Mouse (Mus musculus) lung, adult 2 months (tissue): ENCODE data around the gene Yrdc. TPM values are rescaled to one million over a fixed set of nuclear protein-coding genes. Genes with fewer than 3 reads are reported as not detected.

Experiments used
- DNase-seq: peaks from one replicate; pipeline ENCODE4 v3.0.0; 2022
- H3K4me1 ChIP-seq: fragments of 200-500 bp; 2 replicates; pipeline ENCODE4 v1.6.1; 2011; ENCODE audit warnings: low read length; ENCODE audit not compliant: control insufficient read depth, insufficient read depth
- H3K4me3 ChIP-seq: fragments of 200-500 bp; replicated peaks from 2 replicates; pipeline ENCODE3; 2011; ENCODE audit warnings: low read depth, mild to moderate bottlenecking, control low read depth, low read length; ENCODE audit errors: extremely low read depth
- CTCF ChIP-seq: fragments of 200-500 bp; IDR thresholded peaks from 2 replicates; pipeline ENCODE4 v1.5.1; 2011; ENCODE audit warnings: mild to moderate bottlenecking, low read length, control low read depth; ENCODE audit not compliant: insufficient read depth
- POLR2A ChIP-seq: fragments of 200-500 bp; IDR thresholded peaks from 2 replicates; pipeline ENCODE4 v1.6.1; 2011; ENCODE audit warnings: low read depth, mild to moderate bottlenecking, control low read depth, low read length, borderline replicate concordance; ENCODE audit errors: extremely low read depth
- WGBS: fragments of 180-500 bp; shearing (Covaris S2); methylation state at CpG from one replicate; pipeline ENCODE4 v1.1.7; 2018; 5-methylcytosine and 5-hydroxymethylcytosine counted together
- polyA plus RNA-seq: library from polyadenylated mRNA; depleted of rRNA; stranded (reverse); fragments of >200 nt; gene quantifications from 2 replicates; pipeline ENCODE4 v1.2.3, GENCODE M21; 2012

Gene Yrdc
- polyA plus RNA-seq, 1 experiment = 38.0 TPM

DNA sequence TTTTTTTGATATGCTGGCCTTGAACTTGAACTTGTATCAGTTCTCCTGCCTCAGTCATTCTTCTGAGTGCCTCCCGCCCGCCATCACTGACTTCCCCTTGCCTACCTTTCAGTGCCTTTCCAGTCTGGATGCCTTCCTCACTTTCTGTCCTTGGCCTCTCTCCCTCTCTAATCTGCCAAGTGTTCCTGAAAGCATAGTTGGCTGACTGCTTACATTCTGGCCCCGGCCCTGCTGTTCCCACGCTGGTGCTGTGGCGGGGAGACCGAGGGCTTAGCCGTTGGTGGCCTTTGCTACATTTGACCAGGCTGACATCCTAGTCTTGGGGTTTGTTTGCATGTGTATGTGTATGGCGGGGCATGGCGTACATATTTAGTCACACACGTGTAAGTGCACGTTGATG, 34.6 kb upstream of the Yrdc start:
- Histone ChIP-seq H3K4me3 (no peak overlapping the region), H3K4me1 (no peaks in the 10 kb centered on the region)
- DNase-seq = no peak
- no peak for TF ChIP-seq POLR2A
- no peak for TF ChIP-seq CTCF
- 81% methylated on average over 11 of the region's 11 CpGs for WGBS

DNA sequence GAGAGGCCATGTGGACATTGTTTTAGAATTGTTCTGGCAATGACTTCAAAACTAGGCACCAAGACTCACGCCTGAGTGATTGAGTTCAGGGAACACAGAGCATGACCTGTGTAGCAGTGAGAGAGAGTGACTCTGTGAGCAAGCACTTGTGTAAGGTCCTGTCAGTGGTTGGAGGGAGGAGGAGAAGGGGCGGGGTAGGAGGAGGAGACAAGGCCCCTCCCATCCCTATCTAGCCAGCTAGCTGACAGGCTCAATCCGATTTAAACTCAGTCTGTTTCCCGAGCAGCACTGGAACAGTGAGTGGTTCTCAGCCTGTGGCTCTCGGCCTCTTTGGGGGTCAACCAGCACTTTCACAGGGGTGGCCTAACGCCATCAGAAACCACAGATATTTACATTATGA, 32.7 kb upstream of the Yrdc start:
- peak; percentile 28 for DNase-seq
- WGBS = 28% methylated on average over 6 of the region's 6 CpGs

DNA sequence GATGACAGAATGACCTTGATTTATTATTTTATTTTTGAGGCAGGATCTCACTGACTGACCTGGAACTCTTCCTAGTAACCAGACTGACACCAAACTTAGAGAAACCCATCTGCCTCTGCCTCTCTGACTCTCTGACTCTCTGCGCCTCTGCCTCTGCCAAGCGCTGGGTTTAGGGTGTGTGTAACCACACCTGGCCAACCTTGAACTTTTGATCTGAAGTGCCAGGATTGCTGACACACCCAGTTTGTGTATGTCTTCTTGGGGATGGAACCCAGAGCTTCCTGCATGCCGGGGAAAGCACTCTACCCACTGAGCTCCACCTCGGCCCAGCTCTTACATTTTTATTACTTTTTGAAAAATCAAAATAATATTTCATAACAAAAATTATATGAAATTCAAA, 31.6 kb upstream of the Yrdc start:
- WGBS = 86% methylated on average over 4 of the region's 4 CpGs
- TF ChIP-seq POLR2A (no peak), CTCF (no peak)
- Histone ChIP-seq H3K4me3 (no peak overlapping the region), H3K4me1 (no peaks in the 10 kb centered on the region)
- no peak for DNase-seq

More for the DNA sequence above, 32.7 kb upstream of the Yrdc start:
- TF ChIP-seq POLR2A (no peak), CTCF (no peak)
- Histone ChIP-seq H3K4me3 (no peak overlapping the region), H3K4me1 (no peaks in the 10 kb centered on the region)

- Histone ChIP-seq H3K4me1 (no peaks in the 10 kb centered on the region), H3K4me3 (no peak overlapping the region)
- TF ChIP-seq CTCF = no peak
- no peak for TF ChIP-seq POLR2A
- 91% methylated on average over 6 of the region's 6 CpGs for WGBS
- DNase-seq = no peak
These were observed 25.5 kb upstream of the Yrdc start for GRCm38 (mm10) chr4:124824967-124825366.

GRCm38 (mm10) chr4:124825371-124825965, 25.0 kb upstream of the Yrdc start:
- 96% methylated on average over 21 of the region's 21 CpGs for WGBS

DNA sequence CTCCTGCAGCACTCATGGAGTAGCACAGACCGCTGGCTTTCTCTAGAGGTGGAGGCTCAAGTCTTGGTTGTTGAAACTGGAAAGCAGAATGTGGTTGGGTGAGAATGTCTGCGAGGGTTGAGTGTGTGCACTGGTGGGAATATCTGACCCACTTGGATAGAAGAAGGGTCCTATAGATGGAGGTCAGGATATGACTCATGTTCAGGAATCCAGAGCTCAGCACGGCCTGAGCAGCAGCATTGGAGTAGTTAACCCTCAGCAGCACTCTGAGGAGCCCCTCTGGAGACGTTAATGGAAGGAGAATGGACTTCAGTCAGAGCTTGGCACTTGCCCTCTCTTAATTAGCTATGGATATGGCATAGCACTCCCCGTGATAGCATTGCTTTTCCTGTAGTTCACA, 20.8 kb upstream of the Yrdc start:
- Histone ChIP-seq H3K4me1 (no peaks in the 10 kb centered on the region), H3K4me3 (no peak overlapping the region)
- no peak for DNase-seq
- 38% methylated on average over 5 of the region's 5 CpGs for WGBS
- TF ChIP-seq CTCF = no peak
- no peak for TF ChIP-seq POLR2A

More at GRCm38 (mm10) chr4:124825371-124825965, 25.0 kb upstream of the Yrdc start:
- H3K4me3 ChIP-seq = no peak overlapping the region
- no peaks in the 10 kb centered on the region for H3K4me1 ChIP-seq
- no peak for DNase-seq
- no peak for TF ChIP-seq POLR2A
- TF ChIP-seq CTCF = no peak

GRCm38 (mm10) chr4:124832796-124833195, 17.7 kb upstream of the Yrdc start:
- Histone ChIP-seq H3K4me1 (no peaks in the 10 kb centered on the region), H3K4me3 (no peak overlapping the region)
- DNase-seq = no peak
- WGBS = 93% methylated on average over 10 of the region's 10 CpGs
- TF ChIP-seq POLR2A = no peak
- TF ChIP-seq CTCF = no peak

DNA sequence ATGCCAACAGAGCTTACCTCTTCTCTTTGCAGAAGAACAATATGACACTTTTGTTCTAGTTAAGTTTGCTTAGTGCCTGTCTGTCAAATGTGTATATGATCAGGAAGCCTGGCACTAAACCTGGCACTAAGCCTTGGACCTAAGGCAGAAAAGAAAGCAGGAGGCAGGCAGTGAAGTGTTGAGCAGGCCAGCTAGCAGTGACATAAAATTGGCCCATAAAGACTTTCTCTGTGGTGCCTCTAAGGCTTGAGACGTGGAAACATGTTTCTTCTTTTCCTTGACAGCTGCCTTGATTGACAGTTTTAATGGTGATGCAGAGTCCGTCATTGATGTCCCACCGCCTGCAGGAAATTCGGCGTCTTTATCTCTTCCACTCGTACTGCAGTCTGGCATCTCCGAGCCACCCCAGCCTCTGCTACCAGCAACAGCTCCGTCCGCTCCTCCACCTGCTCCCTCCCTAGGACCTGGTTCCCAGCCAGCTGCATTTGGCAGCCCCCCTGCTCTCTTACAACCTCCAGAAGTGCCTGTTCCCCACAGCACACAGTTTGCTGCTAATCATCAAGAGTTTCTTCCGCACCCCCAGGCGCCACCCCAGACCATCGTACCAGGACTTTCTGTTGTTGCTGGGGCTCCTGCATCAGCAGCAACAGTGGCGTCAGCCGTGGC, 12.3 kb upstream of the Yrdc start:
- TF ChIP-seq POLR2A = no peak
- no peak for TF ChIP-seq CTCF
- no peaks in the 10 kb centered on the region for H3K4me1 ChIP-seq
- no peak overlapping the region for H3K4me3 ChIP-seq
- WGBS = 90% methylated on average over 14 of the region's 14 CpGs
- DNase-seq = no peak

GRCm38 (mm10) chr4:124840998-124841397, 9.5 kb upstream of the Yrdc start:
- no peak for DNase-seq
- H3K4me3 ChIP-seq = no peak overlapping the region
- 94% methylated on average over 1 of the region's 1 CpGs for WGBS
- no peak for TF ChIP-seq POLR2A
- TF ChIP-seq CTCF = 0 out of 2 replicates have a peak, but pooled peaks have one; percentile 1
- no peaks in the 10 kb centered on the region for H3K4me1 ChIP-seq

GRCm38 (mm10) chr4:124843493-124843892, 7.0 kb upstream of the Yrdc start:
- peak; percentile 21 for DNase-seq
- TF ChIP-seq CTCF (peak; percentile 83), POLR2A (no peak)
- WGBS = 62% methylated on average over 11 of the region's 11 CpGs
- Histone ChIP-seq H3K4me3 (no peak overlapping the region), H3K4me1 (peaks cover 4% of the 10 kb centered on the region; the same call in 1 of the 2 replicates)
